Mouse (Mus musculus) midbrain, embryonic 12.5 days (tissue): ENCODE results near the gene Zfp628. TPM values are rescaled to one million over a fixed set of nuclear protein-coding genes. Genes with fewer than 3 reads are reported as not detected.

Source experiments
- ATAC-seq: fragments of 200-750 bp; cut with Nextera tagmentation; 2 replicates; pipeline ENCODE4 v1.8.0; 2017; ENCODE audit warnings: low read depth, moderate TSS enrichment, moderate library complexity; ENCODE audit not compliant: low FRiP score
- H3K27ac ChIP-seq: fragments of 300-500 bp; sonication (generic); replicated peaks from 2 replicates; pipeline ENCODE4 v1.5.1; 2016; ENCODE audit warnings: mild to moderate bottlenecking
- H3K27me3 ChIP-seq: fragments of 300-500 bp; sonication (generic); 2 replicates; pipeline ENCODE4 v1.6.1; 2016; ENCODE audit warnings: mild to moderate bottlenecking
- H3K36me3 ChIP-seq: fragments of 300-500 bp; sonication (generic); 2 replicates; pipeline ENCODE4 v1.6.1; 2016
- H3K4me1 ChIP-seq: fragments of 300-500 bp; sonication (generic); 2 replicates; pipeline ENCODE4 v1.6.1; 2016
- H3K4me2 ChIP-seq: fragments of 300-500 bp; sonication (generic); replicated peaks from 2 replicates; pipeline ENCODE4 v1.6.1; 2016; ENCODE audit warnings: mild to moderate bottlenecking, moderate library complexity
- H3K4me3 ChIP-seq: fragments of 300-500 bp; sonication (generic); 2 replicates; pipeline ENCODE4 v1.5.1; 2016; ENCODE audit warnings: mild to moderate bottlenecking
- H3K9ac ChIP-seq: fragments of 300-500 bp; sonication (generic); replicated peaks from 2 replicates; pipeline ENCODE4 v1.6.1; 2016; ENCODE audit warnings: mild to moderate bottlenecking, moderate library complexity
- H3K9me3 ChIP-seq: fragments of 300-500 bp; sonication (generic); 2 replicates; pipeline ENCODE4 v1.6.1; 2016; ENCODE audit warnings: mild to moderate bottlenecking
- WGBS: fragments of 180-500 bp; shearing (Covaris S2); methylation state at CpG from one replicate; pipeline ENCODE4 v1.1.7; 2016; 5-methylcytosine and 5-hydroxymethylcytosine counted together
- polyA plus RNA-seq: library from polyadenylated mRNA; unstranded; fragments of >200 nt; fragmentation: Nextera tagmentation; extraction: Ambion mirVana; gene quantifications from 2 replicates; pipeline ENCODE4 v1.2.1, GENCODE M21; 2016

The Zfp628 gene
- polyA plus RNA-seq, 1 experiment from 2014 or later, result 4.7 TPM

DNA sequence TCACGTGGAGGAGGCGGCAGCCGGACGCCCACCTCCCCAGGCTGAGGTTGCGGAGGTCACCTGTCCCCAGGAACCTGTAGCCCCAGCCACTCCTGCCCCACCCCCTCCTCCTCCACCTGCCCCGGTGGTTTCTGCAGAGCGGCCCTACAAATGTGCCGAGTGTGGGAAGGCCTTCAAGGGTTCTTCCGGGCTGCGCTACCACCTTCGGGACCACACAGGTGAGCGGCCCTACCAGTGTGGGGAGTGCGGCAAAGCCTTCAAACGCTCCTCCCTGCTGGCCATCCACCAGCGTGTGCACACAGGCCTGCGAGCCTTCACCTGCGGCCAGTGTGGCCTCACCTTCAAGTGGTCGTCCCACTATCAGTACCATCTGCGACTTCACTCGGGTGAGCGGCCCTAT lies 5.0 kb downstream of the Zfp628 start:
- no peak for ATAC-seq

DNA sequence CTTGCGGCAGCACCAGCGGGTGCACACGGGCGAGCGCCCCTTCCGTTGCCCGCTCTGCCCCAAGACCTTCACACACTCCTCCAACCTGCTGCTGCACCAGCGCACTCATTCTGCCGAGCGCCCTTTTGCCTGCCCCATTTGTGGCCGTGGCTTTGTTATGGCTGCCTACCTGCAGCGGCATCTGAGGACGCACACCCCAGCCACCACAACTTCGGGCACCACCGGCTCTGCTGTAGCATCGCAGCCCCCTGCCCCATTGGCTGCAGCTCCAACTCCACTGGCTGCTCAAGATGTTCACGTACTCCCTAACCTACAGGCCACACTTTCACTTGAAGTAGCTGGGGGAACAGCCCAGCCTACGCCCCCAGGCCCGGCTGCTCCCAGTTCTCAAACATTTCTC lies 5.5 kb downstream of the Zfp628 start:
- 0 out of 2 replicates have a peak overlapping the region, but pooled peaks have one; percentile 7 for H3K4me2 ChIP-seq
- H3K4me3 ChIP-seq, result no peak overlapping the region
- no peaks in the 10 kb centered on the region for H3K27me3 ChIP-seq
- peaks cover 45% of the 10 kb centered on the region for H3K36me3 ChIP-seq
- H3K9me3 ChIP-seq, result no peaks in the 10 kb centered on the region
- peak overlapping the region; percentile 98 for H3K27ac ChIP-seq
- 90% methylated on average over 19 of the region's 19 CpGs for WGBS
- H3K4me1 ChIP-seq, result peaks cover 67% of the 10 kb centered on the region
- no peak for ATAC-seq
- H3K9ac ChIP-seq, result peak overlapping the region; percentile 50; the same call in 1 of the 2 replicates

More for the DNA sequence above, 5.0 kb downstream of the Zfp628 start:
- H3K4me1 ChIP-seq, result peaks cover 61% of the 10 kb centered on the region
- H3K9ac ChIP-seq, result peak overlapping the region; percentile 8; the same call in 1 of the 2 replicates
- H3K4me3 ChIP-seq, result no peak overlapping the region
- no peaks in the 10 kb centered on the region for H3K27me3 ChIP-seq
- no peaks in the 10 kb centered on the region for H3K9me3 ChIP-seq
- WGBS, result 90% methylated on average over 21 of the region's 21 CpGs
- H3K4me2 ChIP-seq, result no peak overlapping the region
- no peak overlapping the region for H3K27ac ChIP-seq
- peaks cover 45% of the 10 kb centered on the region for H3K36me3 ChIP-seq

DNA sequence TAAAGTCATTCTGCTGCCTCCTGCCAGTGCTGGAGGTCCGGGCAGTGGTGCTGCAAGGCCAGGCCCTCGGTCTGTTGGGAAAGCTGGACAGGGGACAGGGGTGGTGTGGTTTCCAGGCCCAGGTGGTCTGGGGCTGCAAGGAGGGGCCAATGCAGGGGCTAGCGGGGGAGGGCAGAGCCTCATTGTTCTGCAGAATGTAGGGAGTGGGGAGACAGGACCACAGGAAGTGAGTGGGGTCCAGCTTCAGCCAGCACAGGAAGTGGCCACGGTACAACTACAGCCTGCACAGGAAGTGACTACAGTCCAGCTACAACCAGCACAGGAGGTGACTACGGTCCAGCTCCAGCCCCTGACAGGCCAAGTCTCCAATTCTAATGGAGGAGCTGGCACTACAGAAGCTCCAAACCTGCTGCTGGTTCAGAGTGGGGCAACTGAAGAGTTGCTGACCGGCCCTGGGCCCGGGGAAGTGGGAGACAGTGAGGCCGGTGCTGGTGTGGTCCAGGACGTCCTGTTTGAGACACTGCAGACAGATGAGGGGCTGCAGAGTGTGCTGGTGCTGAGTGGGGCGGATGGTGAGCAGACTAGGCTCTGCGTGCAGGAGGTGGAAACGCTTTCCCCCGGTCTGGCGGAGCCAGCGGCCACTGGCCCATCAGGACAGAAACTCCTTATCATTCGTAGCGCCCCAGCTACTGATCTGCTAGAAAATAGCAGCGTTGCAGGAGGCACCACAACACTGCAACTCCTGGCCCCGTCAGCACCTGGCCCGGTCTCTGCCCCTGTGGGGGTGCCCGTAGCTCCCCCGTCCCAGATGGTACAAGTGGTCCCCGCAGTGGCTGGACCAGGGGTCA lies 6.2 kb downstream of the Zfp628 start:
- no peak for ATAC-seq
- Histone ChIP-seq H3K4me3 (peak overlapping the region; percentile 40; the same call in 1 of the 2 replicates), H3K36me3 (peaks cover 45% of the 10 kb centered on the region), H3K9me3 (no peaks in the 10 kb centered on the region), H3K27me3 (no peaks in the 10 kb centered on the region), H3K9ac (peak overlapping the region; percentile 50), H3K27ac (peak overlapping the region; percentile 98), H3K4me1 (peaks cover 67% of the 10 kb centered on the region), H3K4me2 (peak overlapping the region; percentile 78)
- 60% methylated on average over 23 of the region's 23 CpGs for WGBS

DNA sequence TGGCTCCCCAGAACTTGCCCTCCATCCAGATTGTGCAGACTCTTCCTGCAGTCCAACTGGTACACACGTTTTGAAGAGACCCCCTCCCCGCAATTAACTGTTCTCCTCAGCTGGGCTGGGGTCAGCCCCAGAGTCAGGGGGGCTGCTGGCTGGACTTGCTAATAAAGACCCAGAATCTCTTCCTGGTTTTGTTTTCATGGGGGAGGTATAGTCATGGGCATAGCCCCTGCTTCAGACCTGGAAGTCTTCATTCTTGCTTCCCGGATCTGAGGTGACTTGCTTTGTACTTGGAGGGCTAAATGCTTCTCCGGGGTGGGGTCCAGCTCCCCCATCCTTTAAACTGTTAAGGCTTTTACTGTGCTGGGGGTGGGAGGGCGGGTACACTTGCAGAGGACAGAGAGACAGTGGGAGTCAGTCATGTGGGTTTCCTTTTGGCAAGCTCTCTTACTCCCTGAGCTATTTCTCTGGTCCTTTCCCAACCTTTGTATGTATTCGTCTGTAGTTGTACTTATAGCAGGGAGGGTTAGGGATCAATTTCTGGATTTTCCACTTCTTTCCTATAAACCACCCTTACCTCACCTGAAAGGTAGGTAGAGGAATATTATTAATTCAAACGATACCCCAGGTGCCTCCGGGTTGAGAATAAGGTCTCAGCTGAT lies 6.9 kb downstream of the Zfp628 start, which contains the start of gene Nat14:
Gene Nat14, plus strand, starts transcription at position 205 of the 659 bp plus-strand sequence.
- Histone ChIP-seq H3K27me3 (no peaks in the 10 kb centered on the region), H3K27ac (peak within 1 kb of the TSS; percentile 98), H3K4me2 (peak within 1 kb of the TSS; percentile 78), H3K4me3 (peak within 1 kb of the TSS; percentile 40), H3K9ac (peak within 1 kb of the TSS; percentile 69), H3K9me3 (no peaks in the 10 kb centered on the region), H3K4me1 (peaks cover 67% of the 10 kb centered on the region), H3K36me3 (peaks cover 45% of the 10 kb centered on the region)
- no peak for ATAC-seq
- WGBS, result 24% methylated on average over 8 of the region's 8 CpGs

DNA sequence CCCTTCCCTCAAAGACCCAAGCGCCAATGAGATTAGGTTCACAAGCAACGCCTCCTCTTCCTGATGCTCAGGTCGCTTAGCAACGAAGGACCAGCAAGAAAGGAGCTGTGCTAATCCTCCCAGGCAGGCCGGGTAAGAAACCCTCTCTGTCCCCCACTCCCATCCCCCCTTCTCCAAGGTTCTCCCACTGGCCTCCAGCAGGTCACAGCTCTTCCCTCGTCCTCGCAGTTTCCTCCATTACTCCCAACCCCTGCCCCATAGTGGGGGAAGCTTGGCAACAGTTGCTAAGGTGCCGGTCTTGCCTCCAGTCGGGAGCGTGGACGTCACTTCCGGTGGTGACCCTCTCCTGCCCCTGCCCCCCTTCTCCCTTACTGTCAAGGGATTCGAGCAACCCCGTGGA lies 7.5 kb downstream of the Zfp628 start:
- peak overlapping the region; percentile 40 for H3K4me3 ChIP-seq
- WGBS, result 0% methylated on average over 14 of the region's 14 CpGs
- H3K4me2 ChIP-seq, result peak overlapping the region; percentile 78
- H3K4me1 ChIP-seq, result peaks cover 64% of the 10 kb centered on the region
- ATAC-seq, result peak; percentile 81
- peak overlapping the region; percentile 98 for H3K27ac ChIP-seq
- no peaks in the 10 kb centered on the region for H3K27me3 ChIP-seq
- peak overlapping the region; percentile 69; the same call in 1 of the 2 replicates for H3K9ac ChIP-seq
- no peaks in the 10 kb centered on the region for H3K9me3 ChIP-seq
- peaks cover 40% of the 10 kb centered on the region for H3K36me3 ChIP-seq

DNA sequence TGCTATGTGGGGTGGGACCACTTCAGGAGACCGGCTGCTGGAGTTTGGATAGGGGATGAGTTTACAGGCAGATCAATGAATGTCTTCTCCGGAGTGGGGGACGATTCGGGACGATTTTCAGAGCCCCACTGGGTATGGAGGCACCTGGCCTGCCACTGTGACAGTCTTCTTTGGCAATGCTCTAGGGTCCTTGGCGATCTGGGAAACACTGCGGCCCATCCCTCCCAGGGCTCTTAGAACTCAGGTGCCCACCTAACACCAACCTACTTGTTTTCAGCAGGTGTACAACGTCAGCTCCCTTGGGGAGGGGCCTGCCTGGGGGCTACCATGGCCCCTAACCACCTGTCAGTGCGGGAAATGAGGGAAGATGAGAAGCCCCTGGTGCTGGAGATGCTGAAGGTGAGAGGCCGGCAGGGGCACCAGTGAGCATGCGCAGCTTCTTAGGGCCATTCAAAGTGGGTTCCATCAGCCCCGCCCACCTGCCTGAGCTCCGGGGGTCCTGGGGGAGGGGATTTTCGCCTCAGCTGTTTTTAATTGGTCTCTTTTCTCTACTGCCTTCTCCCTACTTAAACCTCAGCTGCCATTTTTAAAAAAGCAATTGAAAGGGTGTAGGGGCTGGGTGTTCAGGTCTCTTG lies 8.0 kb downstream of the Zfp628 start:
- Histone ChIP-seq H3K9ac (peak overlapping the region; percentile 69), H3K9me3 (no peaks in the 10 kb centered on the region), H3K27ac (peak overlapping the region; percentile 98), H3K27me3 (no peaks in the 10 kb centered on the region), H3K4me1 (peaks cover 64% of the 10 kb centered on the region), H3K36me3 (peaks cover 35% of the 10 kb centered on the region), H3K4me3 (peak overlapping the region; percentile 40), H3K4me2 (peak overlapping the region; percentile 78)
- ATAC-seq, result peak; percentile 42
- WGBS, result 1% methylated on average over 14 of the region's 14 CpGs

DNA sequence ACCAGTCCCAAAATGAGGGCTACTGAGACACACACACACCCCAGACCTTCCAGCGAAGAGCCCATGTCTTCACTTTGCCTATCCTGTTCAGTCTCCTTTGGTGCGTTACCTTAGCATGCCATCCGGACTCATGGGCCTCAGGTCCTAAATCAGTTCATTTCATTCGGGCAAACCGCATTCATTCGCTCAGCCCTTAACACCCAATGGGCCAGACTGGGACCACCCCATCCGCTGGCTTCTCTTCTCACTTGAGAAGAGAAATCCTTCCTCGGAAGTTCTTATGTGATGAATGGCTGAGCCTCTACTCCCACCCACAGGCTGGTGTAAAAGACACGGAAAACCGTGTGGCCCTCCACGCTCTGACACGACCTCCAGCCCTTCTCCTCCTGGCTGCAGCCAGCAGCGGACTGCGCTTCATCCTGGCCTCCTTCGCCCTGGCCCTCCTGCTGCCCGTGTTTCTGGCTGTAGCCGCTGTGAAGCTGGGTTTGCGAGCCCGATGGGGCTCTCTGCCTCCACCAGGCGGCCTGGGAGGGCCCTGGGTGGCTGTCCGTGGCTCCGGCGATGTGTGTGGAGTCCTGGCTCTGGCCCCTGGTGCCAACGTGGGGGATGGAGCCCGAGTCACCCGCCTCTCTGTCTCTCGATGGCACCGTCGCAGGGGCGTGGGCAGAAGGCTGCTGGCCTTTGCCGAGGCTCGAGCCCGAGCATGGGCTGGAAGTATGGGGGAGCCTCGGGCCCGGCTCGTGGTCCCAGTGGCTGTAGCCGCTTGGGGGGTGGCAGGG lies 8.8 kb downstream of the Zfp628 start:
- Histone ChIP-seq H3K27ac (peak overlapping the region; percentile 98), H3K4me2 (peak overlapping the region; percentile 78), H3K9me3 (no peaks in the 10 kb centered on the region), H3K9ac (peak overlapping the region; percentile 69), H3K4me1 (peaks cover 64% of the 10 kb centered on the region), H3K27me3 (no peaks in the 10 kb centered on the region), H3K36me3 (peaks cover 27% of the 10 kb centered on the region), H3K4me3 (peak overlapping the region; percentile 40)
- WGBS, result 3% methylated on average over 37 of the region's 37 CpGs
- ATAC-seq, result peak; percentile 9

DNA sequence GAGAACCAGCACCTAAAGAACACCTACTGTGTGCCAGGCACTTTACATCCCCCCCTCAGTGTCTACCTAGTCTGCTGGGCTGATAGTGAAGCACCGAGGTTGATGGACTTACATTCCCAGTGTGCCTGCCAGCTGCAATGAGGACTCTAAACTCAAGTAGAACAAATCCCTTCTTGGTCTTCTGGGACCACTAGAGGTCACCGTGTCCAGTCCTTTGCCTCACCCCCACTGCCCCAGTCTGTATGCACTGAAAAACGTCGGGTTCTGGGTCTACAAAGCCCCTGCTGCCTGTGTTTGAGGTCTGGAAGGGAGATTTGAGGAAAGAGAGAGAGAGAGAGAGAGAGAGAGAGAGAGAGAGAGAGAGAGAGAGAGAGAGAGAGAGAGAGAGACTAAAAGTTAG lies 9.5 kb downstream of the Zfp628 start:
- Histone ChIP-seq H3K27ac (peak overlapping the region; percentile 98), H3K4me3 (peak overlapping the region; percentile 40; the same call in 1 of the 2 replicates), H3K4me1 (peaks cover 64% of the 10 kb centered on the region), H3K9ac (peak overlapping the region; percentile 69; the same call in 1 of the 2 replicates), H3K4me2 (peak overlapping the region; percentile 78), H3K9me3 (no peaks in the 10 kb centered on the region), H3K27me3 (no peaks in the 10 kb centered on the region), H3K36me3 (peaks cover 20% of the 10 kb centered on the region)
- no peak for ATAC-seq
- 4% methylated on average over 4 of the region's 4 CpGs for WGBS

DNA sequence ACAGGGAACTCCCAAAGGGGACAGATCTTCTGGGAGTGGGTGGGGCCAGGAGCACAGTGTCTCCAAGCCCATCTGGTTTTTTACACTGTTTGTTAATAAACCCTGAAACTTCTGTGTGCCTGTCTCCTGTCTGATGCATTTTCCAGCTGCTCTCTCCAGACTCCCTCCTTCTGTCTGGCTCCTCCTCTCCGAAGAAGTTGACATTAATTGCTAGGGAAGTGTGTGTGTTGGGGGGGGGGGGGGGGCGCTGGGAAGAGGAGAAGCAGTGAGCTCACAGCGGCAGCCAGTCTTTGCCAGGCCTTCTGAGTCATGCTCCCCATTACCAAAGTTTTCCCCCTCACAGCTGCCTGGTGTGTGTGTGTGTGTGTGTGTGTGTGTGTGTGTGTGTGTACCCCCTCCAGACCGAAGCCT lies 9.9 kb downstream of the Zfp628 start:
- H3K4me2 ChIP-seq, result peak overlapping the region; percentile 78
- no peaks in the 10 kb centered on the region for H3K27me3 ChIP-seq
- peaks cover 64% of the 10 kb centered on the region for H3K4me1 ChIP-seq
- WGBS, result 13% methylated on average over 3 of the region's 4 CpGs
- no peaks in the 10 kb centered on the region for H3K9me3 ChIP-seq
- 0 out of 2 replicates have a peak overlapping the region, but pooled peaks have one; percentile 11 for H3K9ac ChIP-seq
- H3K4me3 ChIP-seq, result no peak overlapping the region
- H3K36me3 ChIP-seq, result peaks cover 16% of the 10 kb centered on the region
- peak overlapping the region; percentile 98 for H3K27ac ChIP-seq
- ATAC-seq, result no peak

DNA sequence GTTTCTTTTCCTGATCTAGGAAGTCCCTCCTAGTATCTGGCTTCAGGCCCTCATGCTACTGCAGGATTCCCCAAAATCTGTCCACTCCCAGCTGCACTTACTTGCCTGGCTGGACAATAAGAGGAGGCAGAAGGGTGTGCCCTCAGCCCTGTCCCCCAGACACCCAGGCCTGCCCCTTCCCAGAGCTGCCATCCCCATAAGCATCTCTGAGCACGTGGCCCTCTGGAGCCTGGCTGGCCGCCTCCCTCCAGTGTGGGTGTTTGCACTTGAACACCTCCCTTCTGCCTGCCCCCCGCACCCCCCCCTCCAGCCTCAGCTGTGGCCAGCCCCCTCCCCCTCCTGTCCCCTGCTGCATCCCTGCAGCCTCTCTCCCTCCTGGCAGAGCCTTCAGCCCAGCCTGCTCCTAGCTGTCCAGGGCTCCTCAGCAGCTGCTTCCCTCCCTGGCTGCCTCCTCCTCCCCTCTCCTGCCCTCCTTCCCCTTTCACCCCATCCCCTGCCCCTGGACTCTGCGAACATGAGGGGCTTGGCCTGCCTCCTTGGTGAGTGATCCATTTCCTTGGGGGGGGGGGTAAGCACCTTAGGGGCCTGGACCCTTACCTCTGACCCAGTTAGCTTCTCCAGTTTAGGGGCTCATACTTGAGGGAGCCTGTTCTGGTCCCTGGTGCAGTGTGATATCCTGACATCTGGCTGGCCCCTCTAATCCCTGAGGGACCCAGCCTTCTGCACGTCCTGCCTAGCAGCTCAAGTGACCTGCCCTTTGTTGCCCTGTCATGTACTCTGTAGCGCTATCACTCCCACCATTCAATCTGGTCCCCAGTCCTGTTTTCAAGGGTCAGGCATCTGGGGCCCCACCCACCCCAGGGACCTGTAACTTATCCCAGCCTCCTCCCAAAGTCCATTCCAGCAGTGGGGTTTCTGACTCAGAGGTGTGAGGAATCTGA lies 10.7 kb downstream of the Zfp628 start, which contains the start of gene Ssc5d:
Gene Ssc5d, plus strand, starts transcription at position 345 of the 941 bp plus-strand sequence.
- Histone ChIP-seq H3K4me3 (no peak within 1 kb of the TSS), H3K27ac (peak within 1 kb of the TSS; percentile 98), H3K4me1 (peaks cover 62% of the 10 kb centered on the region)

More for the DNA sequence above, 10.7 kb downstream of the Zfp628 start, which contains the start of gene Ssc5d:
- Histone ChIP-seq H3K27me3 (no peaks in the 10 kb centered on the region), H3K36me3 (peaks cover 8% of the 10 kb centered on the region), H3K9ac (peak within 1 kb of the TSS; percentile 46), H3K9me3 (no peaks in the 10 kb centered on the region), H3K4me2 (peak within 1 kb of the TSS; percentile 78)
- WGBS, result 2% methylated on average over 6 of the region's 6 CpGs
- ATAC-seq, result peak; percentile 34
